Mouse (Mus musculus) heart, embryonic 11.5 days (tissue): ENCODE measurements at regions not wholly inside any gene's neighbourhood (a gene's known extent, or its start where the extent isn't known, plus 50 kb on each side); places are given as distances from the start of the nearest gene placed in this dataset.

Experiments
- ATAC-seq: fragments of 200-750 bp; cut with Nextera tagmentation; replicated peaks from 2 replicates; pipeline ENCODE4 v1.8.0; 2017; ENCODE audit warnings: moderate library complexity; ENCODE audit not compliant: insufficient number of reproducible peaks, low FRiP score, low TSS enrichment
- H3K27ac ChIP-seq: fragments of 300-500 bp; sonication (generic); 2 replicates; pipeline ENCODE4 v1.5.1; 2014; ENCODE audit warnings: mild to moderate bottlenecking, low read depth, low read length
- H3K27me3 ChIP-seq: fragments of 300-500 bp; sonication (generic); 2 replicates; pipeline ENCODE4 v1.6.1; 2014; ENCODE audit warnings: mild to moderate bottlenecking, low read length, mixed read lengths; ENCODE audit not compliant: control insufficient read depth, insufficient read depth
- H3K36me3 ChIP-seq: fragments of 300-500 bp; sonication (generic); 2 replicates; pipeline ENCODE4 v1.6.1; 2014; ENCODE audit warnings: mild to moderate bottlenecking, low read length, moderate library complexity, mixed read lengths; ENCODE audit not compliant: control insufficient read depth, insufficient read depth
- H3K4me1 ChIP-seq: fragments of 300-500 bp; sonication (generic); 2 replicates; pipeline ENCODE4 v1.6.1; 2014; ENCODE audit warnings: low read length; ENCODE audit not compliant: control insufficient read depth, insufficient read depth
- H3K4me2 ChIP-seq: fragments of 300-500 bp; sonication (generic); 2 replicates; pipeline ENCODE4 v1.6.1; 2014; ENCODE audit warnings: mild to moderate bottlenecking, moderate library complexity
- H3K4me3 ChIP-seq: fragments of 300-500 bp; sonication (generic); 2 replicates; pipeline ENCODE4 v1.5.1; 2014; ENCODE audit warnings: low read depth, low read length
- H3K9ac ChIP-seq: fragments of 300-500 bp; sonication (generic); 2 replicates; pipeline ENCODE4 v1.6.1; 2014; ENCODE audit warnings: mild to moderate bottlenecking, low read depth, low read length, moderate library complexity
- H3K9me3 ChIP-seq: fragments of 300-500 bp; sonication (generic); replicated peaks from 2 replicates; pipeline ENCODE4 v1.6.1; 2016; ENCODE audit warnings: low read length; ENCODE audit not compliant: control insufficient read depth
- WGBS: fragments of 180-500 bp; shearing (Covaris S2); extraction: QIAGEN DNeasy Blood & Tissue Kit; methylation state at CpG from one replicate; pipeline ENCODE4 v1.1.7; 2014; ENCODE audit not compliant: insufficient replicate concordance; 5-methylcytosine and 5-hydroxymethylcytosine counted together

GRCm38 (mm10) chr1:88780262-88780661 is 78.2 kb upstream of the Arl4c start:
- H3K27ac ChIP-seq, result no peak overlapping the region
- no peaks in the 10 kb centered on the region for H3K27me3 ChIP-seq
- no peak overlapping the region for H3K9ac ChIP-seq
- H3K36me3 ChIP-seq, result no peaks in the 10 kb centered on the region
- WGBS, result 54% methylated on average over 4 of the region's 4 CpGs
- H3K4me3 ChIP-seq, result no peak overlapping the region
- no peak for ATAC-seq
- H3K9me3 ChIP-seq, result no peaks in the 10 kb centered on the region
- H3K4me1 ChIP-seq, result no peaks in the 10 kb centered on the region; the same call in 1 of the 2 replicates
- no peak overlapping the region for H3K4me2 ChIP-seq

GRCm38 (mm10) chr1:88783083-88783482 is 81.1 kb upstream of the Arl4c start:
- peaks cover 3% of the 10 kb centered on the region; the same call in 1 of the 2 replicates for H3K9me3 ChIP-seq
- H3K27ac ChIP-seq, result no peak overlapping the region
- no peak overlapping the region for H3K9ac ChIP-seq
- H3K36me3 ChIP-seq, result no peaks in the 10 kb centered on the region
- no peaks in the 10 kb centered on the region for H3K27me3 ChIP-seq
- no peak for ATAC-seq
- H3K4me2 ChIP-seq, result no peak overlapping the region
- 85% methylated on average over 4 of the region's 4 CpGs for WGBS
- peaks cover 6% of the 10 kb centered on the region; the same call in 1 of the 2 replicates for H3K4me1 ChIP-seq
- H3K4me3 ChIP-seq, result no peak overlapping the region

- no peak overlapping the region for H3K4me3 ChIP-seq
- peaks cover 6% of the 10 kb centered on the region; the same call in 1 of the 2 replicates for H3K4me1 ChIP-seq
- no peaks in the 10 kb centered on the region for H3K27me3 ChIP-seq
- no peak for ATAC-seq
- no peaks in the 10 kb centered on the region for H3K36me3 ChIP-seq
- no peak overlapping the region for H3K27ac ChIP-seq
- no peak overlapping the region for H3K9ac ChIP-seq
- peaks cover 3% of the 10 kb centered on the region; the same call in 1 of the 2 replicates for H3K9me3 ChIP-seq
- no peak overlapping the region for H3K4me2 ChIP-seq
- 37% methylated on average over 5 of the region's 5 CpGs for WGBS
Observed at GRCm38 (mm10) chr1:88784866-88785620, 83.0 kb upstream of the Arl4c start.

GRCm38 (mm10) chr1:88786066-88786465 is 84.0 kb upstream of the Arl4c start:
- peaks cover 3% of the 10 kb centered on the region; the same call in 1 of the 2 replicates for H3K9me3 ChIP-seq
- ATAC-seq, result no peak
- 70% methylated on average over 14 of the region's 14 CpGs for WGBS
- H3K27ac ChIP-seq, result no peak overlapping the region
- no peaks in the 10 kb centered on the region for H3K36me3 ChIP-seq
- H3K4me1 ChIP-seq, result peaks cover 6% of the 10 kb centered on the region; the same call in 1 of the 2 replicates
- H3K27me3 ChIP-seq, result no peaks in the 10 kb centered on the region
- H3K4me2 ChIP-seq, result no peak overlapping the region
- no peak overlapping the region for H3K9ac ChIP-seq
- no peak overlapping the region for H3K4me3 ChIP-seq

- H3K9ac ChIP-seq, result no peak overlapping the region
- no peak for ATAC-seq
- 73% methylated on average over 7 of the region's 7 CpGs for WGBS
- H3K27me3 ChIP-seq, result no peaks in the 10 kb centered on the region
- H3K9me3 ChIP-seq, result peaks cover 3% of the 10 kb centered on the region; the same call in 1 of the 2 replicates
- H3K4me2 ChIP-seq, result no peak overlapping the region
- H3K27ac ChIP-seq, result no peak overlapping the region
- no peak overlapping the region for H3K4me3 ChIP-seq
- no peaks in the 10 kb centered on the region for H3K36me3 ChIP-seq
- peaks cover 4% of the 10 kb centered on the region; the same call in 1 of the 2 replicates for H3K4me1 ChIP-seq
Observed at GRCm38 (mm10) chr1:88790674-88791073, 88.7 kb upstream of the Arl4c start.

- Histone ChIP-seq H3K4me3 (no peak overlapping the region), H3K9ac (no peak overlapping the region), H3K36me3 (no peaks in the 10 kb centered on the region), H3K27me3 (no peaks in the 10 kb centered on the region), H3K27ac (no peak overlapping the region), H3K9me3 (no peaks in the 10 kb centered on the region), H3K4me1 (no peaks in the 10 kb centered on the region), H3K4me2 (no peak overlapping the region)
- 84% methylated on average over 10 of the region's 10 CpGs for WGBS
- ATAC-seq, result no peak
Observed at GRCm38 (mm10) chr1:88794926-88795325, 92.9 kb upstream of the Arl4c start.

GRCm38 (mm10) chr1:88798473-88798872 is 96.5 kb upstream of the Arl4c start:
- no peak overlapping the region for H3K4me3 ChIP-seq
- H3K27me3 ChIP-seq, result no peaks in the 10 kb centered on the region
- 82% methylated on average over 14 of the region's 14 CpGs for WGBS
- no peaks in the 10 kb centered on the region for H3K4me1 ChIP-seq
- H3K9ac ChIP-seq, result no peak overlapping the region
- H3K4me2 ChIP-seq, result no peak overlapping the region
- H3K36me3 ChIP-seq, result no peaks in the 10 kb centered on the region
- no peaks in the 10 kb centered on the region for H3K9me3 ChIP-seq
- no peak overlapping the region for H3K27ac ChIP-seq
- no peak for ATAC-seq

GRCm38 (mm10) chr1:88798874-88799273 is 96.9 kb upstream of the Arl4c start:
- H3K9ac ChIP-seq, result no peak overlapping the region
- H3K27me3 ChIP-seq, result no peaks in the 10 kb centered on the region
- no peak overlapping the region for H3K4me3 ChIP-seq
- no peaks in the 10 kb centered on the region for H3K9me3 ChIP-seq
- no peak overlapping the region for H3K27ac ChIP-seq
- H3K4me2 ChIP-seq, result no peak overlapping the region
- H3K4me1 ChIP-seq, result no peaks in the 10 kb centered on the region
- H3K36me3 ChIP-seq, result no peaks in the 10 kb centered on the region
- ATAC-seq, result no peak
- 66% methylated on average over 8 of the region's 8 CpGs for WGBS

GRCm38 (mm10) chr1:88799343-88799742 is 97.3 kb upstream of the Arl4c start:
- WGBS, result 38% methylated on average over 7 of the region's 7 CpGs
- no peak overlapping the region for H3K4me2 ChIP-seq
- H3K36me3 ChIP-seq, result no peaks in the 10 kb centered on the region
- ATAC-seq, result no peak
- H3K4me1 ChIP-seq, result no peaks in the 10 kb centered on the region
- H3K27ac ChIP-seq, result no peak overlapping the region
- H3K4me3 ChIP-seq, result no peak overlapping the region
- no peaks in the 10 kb centered on the region for H3K9me3 ChIP-seq
- no peaks in the 10 kb centered on the region for H3K27me3 ChIP-seq
- H3K9ac ChIP-seq, result no peak overlapping the region
